Mouse (Mus musculus) gastrocnemius, postnatal 14 days (tissue): ENCODE measurements around the gene Tdrd3. TPM values are rescaled to one million over a fixed set of nuclear protein-coding genes. Genes with fewer than 3 reads are reported as not detected.

Experiments used
- DNase-seq: peaks from one replicate; pipeline ENCODE4 v3.0.0; 2021; ENCODE audit warnings: mixed read lengths
- intact Hi-C: fragments of 180-260 bp; cut with DNase I; formaldehyde crosslinking; loops from one replicate; pipeline ENCODE4 v1.15.1; 2025; ENCODE audit warnings: low total_unique reads
- total RNA-seq, 2 experiments: library from RNA; stranded (reverse); gene quantifications; 2 replicates each; pipeline ENCODE4 v1.2.3; 2021

Gene Tdrd3
- total RNA-seq, 2 experiments from 2014 or later, result 18.5 to 23.3 TPM

GRCm38 (mm10) chr14:87537127-87537819, 120.8 kb downstream of the Tdrd3 start:
- intact Hi-C loops, result no loop called here
- no peak for DNase-seq

DNA sequence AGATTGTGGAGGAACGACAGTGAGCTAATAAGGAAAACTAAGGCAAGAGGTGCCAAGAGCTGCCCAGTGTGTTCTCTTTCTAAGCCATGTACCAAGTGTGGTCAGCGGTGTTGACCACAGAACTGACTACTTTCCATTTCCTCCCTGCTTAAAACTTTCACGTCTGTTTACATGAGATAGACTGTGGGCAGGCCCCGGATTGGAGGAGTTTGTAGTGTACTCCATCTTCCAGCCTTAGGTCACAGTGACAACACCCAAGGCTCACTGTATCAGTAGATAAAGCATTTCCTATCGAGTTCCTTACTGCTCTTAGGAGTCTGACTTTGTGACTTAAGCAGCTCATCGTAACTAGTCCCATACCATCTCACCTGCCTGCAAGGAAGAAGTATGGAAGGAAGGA, 133.5 kb downstream of the Tdrd3 start:
- intact Hi-C loops, result no loop called here
- DNase-seq, result no peak

- intact Hi-C loops, result no loop called here
- DNase-seq, result no peak
Measured at GRCm38 (mm10) chr14:87552211-87552610, 135.8 kb downstream of the Tdrd3 start.

DNA sequence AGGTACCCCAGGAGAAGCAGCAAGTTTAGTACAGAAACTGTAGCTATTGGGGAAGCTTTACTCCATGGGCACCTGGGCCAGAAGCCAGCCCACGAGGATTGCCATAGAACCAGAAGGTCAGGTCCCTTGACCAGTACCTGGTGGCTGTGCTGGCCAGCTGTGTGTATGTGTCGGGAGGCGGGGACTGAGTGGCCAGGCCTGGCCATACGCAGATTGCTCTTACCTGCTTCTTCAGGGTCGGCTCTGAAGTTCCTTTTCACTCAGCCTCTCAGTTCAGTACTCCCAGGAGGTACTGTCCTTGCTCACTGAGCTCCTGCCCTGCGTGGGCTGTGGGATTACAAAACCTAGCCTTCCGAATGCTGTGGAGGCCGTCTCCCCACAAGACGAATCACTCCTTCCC, 147.4 kb downstream of the Tdrd3 start:
- no peak for DNase-seq
- intact Hi-C loops, result no loop called here

DNA sequence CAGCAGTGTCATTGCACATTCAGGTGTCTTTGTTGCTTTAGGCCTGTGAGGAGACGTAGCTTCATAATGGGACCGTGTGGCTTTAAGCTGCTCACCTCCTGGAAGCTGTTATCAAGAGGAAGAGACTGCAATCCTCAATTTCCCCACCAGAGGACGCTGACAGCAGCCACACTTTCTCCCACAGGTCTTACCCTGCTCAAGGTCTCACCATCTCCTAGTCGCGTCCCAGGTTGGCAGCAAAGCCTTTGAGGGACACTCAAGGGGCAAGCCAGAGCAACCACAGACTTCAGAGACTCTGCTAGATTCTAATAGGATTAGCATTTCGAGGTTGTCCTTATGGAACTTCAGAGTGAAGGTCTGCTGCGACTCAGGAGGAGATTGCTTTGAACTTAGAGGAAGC, 149.8 kb downstream of the Tdrd3 start:
- no peak for DNase-seq
- intact Hi-C loops, result no loop called here

GRCm38 (mm10) chr14:87567034-87567461, 150.6 kb downstream of the Tdrd3 start:
- intact Hi-C loops, result no loop called here
- DNase-seq, result no peak

GRCm38 (mm10) chr14:87567626-87568446, 151.4 kb downstream of the Tdrd3 start:
- intact Hi-C loops, result no loop called here
- peak; percentile 47 for DNase-seq

DNA sequence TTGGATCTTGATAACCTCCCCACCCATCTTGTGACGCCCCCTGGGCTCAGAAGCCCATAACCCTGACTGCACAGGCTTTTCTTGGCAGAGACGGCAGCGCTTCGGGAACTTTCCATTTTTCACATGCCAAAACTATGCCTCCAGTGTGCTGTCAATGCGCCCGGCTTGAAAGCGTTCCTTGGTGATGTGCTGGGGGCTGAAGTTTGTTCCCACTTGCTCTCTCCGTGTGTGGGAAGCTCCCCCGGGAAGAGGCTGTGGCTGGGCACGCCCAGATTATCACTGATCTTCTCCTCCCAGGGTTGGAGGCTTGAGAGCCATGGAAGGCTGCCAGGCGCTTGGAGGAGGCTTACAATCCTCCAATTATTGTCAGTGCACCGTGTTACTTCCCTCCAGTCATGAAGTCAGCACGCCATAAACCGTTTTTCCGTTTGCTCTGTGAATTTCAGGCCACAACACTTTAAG, 152.0 kb downstream of the Tdrd3 start:
- intact Hi-C loops, result no loop called here
- peak; percentile 83 for DNase-seq

GRCm38 (mm10) chr14:87569471-87569870, 153.0 kb downstream of the Tdrd3 start:
- intact Hi-C loops, result no loop called here
- no peak for DNase-seq

DNA sequence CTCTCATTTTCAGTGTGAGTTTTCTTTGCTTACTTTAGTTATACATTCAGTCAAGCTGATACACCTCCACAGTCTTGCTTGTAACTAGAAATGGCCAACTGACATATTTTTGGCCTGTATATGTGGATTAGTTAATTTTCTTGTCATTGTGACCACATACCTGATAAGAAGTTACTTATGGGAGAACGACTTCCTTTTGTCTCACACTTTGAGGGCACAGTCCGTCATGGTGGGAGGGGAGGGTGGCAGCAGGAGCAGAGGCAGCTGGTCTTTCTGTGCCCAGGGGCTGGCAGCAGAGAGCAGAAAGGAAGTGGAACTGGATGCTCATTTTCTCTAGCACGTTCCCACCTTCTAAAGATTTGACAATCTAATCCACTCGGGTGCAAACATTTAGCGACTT, 156.0 kb downstream of the Tdrd3 start:
- DNase-seq, result no peak
- intact Hi-C loops, result no loop called here

DNA sequence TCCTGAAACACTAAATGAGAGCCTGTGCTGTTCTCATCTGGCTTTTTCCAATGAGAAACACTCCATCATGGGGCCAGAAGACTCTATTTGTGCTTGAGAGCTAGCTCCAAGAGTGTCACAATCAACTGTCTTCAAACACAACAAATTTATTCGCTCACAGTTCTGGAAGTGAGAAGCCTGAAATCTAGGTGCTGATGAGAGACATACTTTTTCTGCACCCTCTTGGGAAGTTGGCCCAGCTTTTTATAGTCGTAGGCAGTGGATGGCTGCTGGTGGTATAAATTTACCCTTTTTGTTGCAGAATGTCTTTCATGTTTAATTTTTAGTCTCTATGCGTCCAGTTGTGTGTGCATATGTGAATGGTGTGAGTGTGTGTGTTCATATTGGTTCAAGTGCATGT, 166.2 kb downstream of the Tdrd3 start:
- intact Hi-C loops, result no loop called here
- no peak for DNase-seq
